Mouse (Mus musculus) stomach, embryonic 14.5 days (tissue): ENCODE measurements around the gene Sbpl. TPM values are rescaled to one million over a fixed set of nuclear protein-coding genes. Genes with fewer than 3 reads are reported as not detected.

ENCODE experiments used
- ATAC-seq: fragments of 200-750 bp; cut with Nextera tagmentation; 2 replicates; pipeline ENCODE4 v1.8.0; 2017; ENCODE audit warnings: low read depth, moderate TSS enrichment; ENCODE audit not compliant: insufficient number of reproducible peaks, insufficient read depth, low FRiP score
- H3K27ac ChIP-seq: fragments of 300-500 bp; sonication (generic); 2 replicates; pipeline ENCODE4 v1.5.1; 2014; ENCODE audit warnings: mild to moderate bottlenecking, low read length, moderate library complexity, mixed read lengths
- H3K27me3 ChIP-seq: fragments of 300-500 bp; sonication (generic); 2 replicates; pipeline ENCODE4 v1.6.1; 2014; ENCODE audit warnings: low read length, control low read depth, mixed read lengths; ENCODE audit not compliant: control insufficient read depth, insufficient read depth
- H3K36me3 ChIP-seq: fragments of 300-500 bp; sonication (generic); 2 replicates; pipeline ENCODE4 v1.6.1; 2014; ENCODE audit warnings: mild to moderate bottlenecking, control low read depth, low read length, moderate library complexity, mixed read lengths; ENCODE audit not compliant: control insufficient read depth, insufficient read depth
- H3K4me1 ChIP-seq: fragments of 300-500 bp; sonication (generic); 2 replicates; pipeline ENCODE4 v1.6.1; 2014; ENCODE audit warnings: low read length, control low read depth, mixed read lengths; ENCODE audit not compliant: control insufficient read depth, insufficient read depth
- H3K4me2 ChIP-seq: fragments of 300-500 bp; sonication (generic); replicated peaks from 2 replicates; pipeline ENCODE4 v1.6.1; 2014; ENCODE audit warnings: low read depth, low read length, control low read depth
- H3K4me3 ChIP-seq: fragments of 300-500 bp; sonication (generic); 2 replicates; pipeline ENCODE4 v1.5.1; 2014; ENCODE audit warnings: low read depth, low read length, control low read depth
- H3K9ac ChIP-seq: fragments of 300-500 bp; sonication (generic); replicated peaks from 2 replicates; pipeline ENCODE4 v1.6.1; 2014; ENCODE audit warnings: low read depth, mild to moderate bottlenecking, control low read depth, low read length, moderate library complexity, mixed read lengths
- H3K9me3 ChIP-seq: fragments of 300-500 bp; sonication (generic); 2 replicates; pipeline ENCODE4 v1.6.1; 2016; ENCODE audit warnings: low read depth, low read length, control low read depth; ENCODE audit not compliant: control insufficient read depth
- WGBS: fragments of 180-500 bp; shearing (Covaris S2); extraction: QIAGEN DNeasy Blood & Tissue Kit; methylation state at CpG from one replicate; pipeline ENCODE4 v1.1.7; 2014; 5-methylcytosine and 5-hydroxymethylcytosine counted together
- polyA plus RNA-seq: library from polyadenylated mRNA; unstranded; fragments of >200 nt; fragmentation: Nextera tagmentation; extraction: Ambion mirVana; gene quantifications from 2 replicates; pipeline ENCODE4 v1.2.1, GENCODE M21; 2014

Gene Sbpl
- polyA plus RNA-seq, 1 experiment from 2014 or later, result not detected

DNA sequence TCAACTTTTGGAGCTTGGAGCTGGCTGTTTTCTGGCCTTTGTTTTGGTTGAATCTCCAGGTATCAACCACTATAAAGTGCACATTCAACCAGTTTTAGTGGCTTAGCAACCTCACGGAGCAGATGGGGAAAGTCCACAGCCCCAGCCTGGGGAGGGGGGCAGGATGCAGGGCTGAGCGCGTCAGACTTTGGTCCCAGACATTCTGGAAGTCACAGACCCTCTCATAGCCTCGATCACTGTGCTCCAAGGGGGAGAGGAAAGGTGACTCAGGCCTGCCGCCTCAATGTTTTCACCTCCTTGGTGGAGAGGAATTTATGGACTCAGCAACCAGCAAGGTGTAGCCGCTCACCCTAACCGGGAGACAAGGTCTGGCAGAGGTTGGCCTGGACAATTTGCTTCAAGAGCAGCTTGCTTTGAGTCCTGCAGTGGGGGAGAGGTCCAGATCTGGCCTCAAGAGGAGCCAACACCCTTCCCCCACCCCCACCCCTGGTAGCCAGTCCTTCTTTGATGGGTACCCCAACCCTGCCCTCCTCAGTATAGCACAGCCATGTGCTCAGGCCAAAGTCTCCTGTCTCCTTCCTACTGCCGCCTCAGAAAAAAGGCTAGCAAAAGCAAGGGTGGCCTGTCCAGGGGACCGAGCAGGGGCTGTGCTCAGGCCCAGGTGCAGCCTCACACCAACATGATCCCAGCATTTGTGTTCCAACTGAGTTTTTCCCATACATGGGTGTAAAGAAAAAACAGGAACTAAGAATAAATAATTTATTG lies 37.9 kb upstream of the Sbpl start:
- Histone ChIP-seq H3K4me2 (peak overlapping the region; percentile 59), H3K27me3 (no peaks in the 10 kb centered on the region), H3K4me1 (peaks cover 10% of the 10 kb centered on the region), H3K9me3 (no peaks in the 10 kb centered on the region), H3K4me3 (peak overlapping the region; percentile 14; the same call in 1 of the 2 replicates), H3K9ac (no peak overlapping the region), H3K36me3 (no peaks in the 10 kb centered on the region), H3K27ac (no peak overlapping the region)
- 63% methylated on average over 9 of the region's 9 CpGs for WGBS
- ATAC-seq, result peak; percentile 4; the same call in 1 of the 2 replicates

DNA sequence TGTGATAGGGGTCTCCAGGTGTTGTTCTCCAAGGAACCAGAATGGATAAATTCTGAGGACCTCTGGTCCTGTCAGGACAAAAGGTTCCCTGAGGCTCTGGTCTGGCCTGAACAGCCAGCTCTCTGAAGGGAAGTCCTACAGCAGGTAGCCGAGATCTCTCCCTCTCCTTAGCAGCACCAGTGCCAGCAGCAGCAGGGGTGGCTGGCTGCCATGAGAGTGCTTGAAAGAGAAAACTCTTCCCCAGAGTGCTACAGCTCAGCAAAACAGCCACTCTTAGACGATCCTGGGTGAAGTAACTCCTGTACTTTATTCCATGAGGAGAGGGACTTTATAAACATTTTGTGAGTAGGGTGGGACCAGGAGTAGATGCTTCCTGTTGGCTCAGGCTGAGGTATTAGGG lies 34.7 kb upstream of the Sbpl start:
- no peak for ATAC-seq
- Histone ChIP-seq H3K9me3 (no peaks in the 10 kb centered on the region), H3K4me2 (no peak overlapping the region), H3K27ac (no peak overlapping the region), H3K27me3 (no peaks in the 10 kb centered on the region), H3K9ac (no peak overlapping the region), H3K36me3 (no peaks in the 10 kb centered on the region), H3K4me3 (no peak overlapping the region), H3K4me1 (peaks cover 10% of the 10 kb centered on the region)
- 35% methylated on average over 2 of the region's 2 CpGs for WGBS

DNA sequence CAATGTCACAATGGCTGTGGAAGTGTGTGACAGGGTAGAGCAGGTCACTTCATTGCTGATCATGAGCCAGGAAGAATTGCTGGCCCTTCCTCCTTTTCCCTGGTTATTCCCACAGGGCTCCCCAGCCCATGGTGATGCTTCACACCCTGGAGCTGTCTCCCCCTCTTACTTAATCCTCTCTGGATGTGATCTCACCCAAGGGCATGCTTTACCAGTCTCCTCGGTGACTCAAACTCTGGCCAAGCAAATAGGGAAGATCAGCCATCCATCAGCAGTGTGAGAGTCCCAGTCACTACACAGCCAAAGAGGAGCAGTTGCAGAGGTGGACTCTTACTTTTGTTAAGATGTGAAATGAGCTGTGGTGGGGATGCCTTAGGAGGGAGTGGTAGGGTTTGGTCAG lies 29.9 kb upstream of the Sbpl start:
- H3K4me1 ChIP-seq, result no peaks in the 10 kb centered on the region
- 67% methylated on average over 1 of the region's 1 CpGs for WGBS
- H3K9me3 ChIP-seq, result no peaks in the 10 kb centered on the region
- no peak overlapping the region for H3K4me2 ChIP-seq
- H3K27ac ChIP-seq, result no peak overlapping the region
- H3K9ac ChIP-seq, result no peak overlapping the region
- no peak for ATAC-seq
- no peaks in the 10 kb centered on the region for H3K36me3 ChIP-seq
- H3K27me3 ChIP-seq, result no peaks in the 10 kb centered on the region
- H3K4me3 ChIP-seq, result no peak overlapping the region

DNA sequence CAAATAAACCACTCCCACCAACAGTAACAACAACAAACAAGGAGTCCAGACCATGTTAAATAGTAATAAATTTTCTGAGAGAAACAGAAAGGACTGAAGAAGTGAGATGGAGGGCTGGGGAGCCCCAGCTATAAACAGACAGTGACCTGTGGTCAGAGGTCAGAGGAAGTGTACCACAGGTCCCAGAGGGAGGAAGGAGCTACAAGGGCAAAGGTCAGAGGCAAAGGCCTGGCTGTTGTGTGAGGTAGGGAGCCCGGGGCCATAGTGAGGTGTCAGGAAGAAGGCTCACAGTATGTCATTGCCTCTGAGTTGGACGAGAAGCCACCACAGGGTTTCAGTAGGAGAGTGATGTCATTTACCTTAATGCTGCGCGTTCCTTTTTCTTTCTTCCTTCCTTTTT lies 27.8 kb upstream of the Sbpl start:
- Histone ChIP-seq H3K4me1 (peaks cover 4% of the 10 kb centered on the region; the same call in 1 of the 2 replicates), H3K27ac (no peak overlapping the region), H3K9me3 (no peaks in the 10 kb centered on the region), H3K4me2 (no peak overlapping the region), H3K4me3 (no peak overlapping the region), H3K36me3 (no peaks in the 10 kb centered on the region), H3K9ac (no peak overlapping the region), H3K27me3 (no peaks in the 10 kb centered on the region)
- no peak for ATAC-seq
- 53% methylated on average over 4 of the region's 4 CpGs for WGBS

DNA sequence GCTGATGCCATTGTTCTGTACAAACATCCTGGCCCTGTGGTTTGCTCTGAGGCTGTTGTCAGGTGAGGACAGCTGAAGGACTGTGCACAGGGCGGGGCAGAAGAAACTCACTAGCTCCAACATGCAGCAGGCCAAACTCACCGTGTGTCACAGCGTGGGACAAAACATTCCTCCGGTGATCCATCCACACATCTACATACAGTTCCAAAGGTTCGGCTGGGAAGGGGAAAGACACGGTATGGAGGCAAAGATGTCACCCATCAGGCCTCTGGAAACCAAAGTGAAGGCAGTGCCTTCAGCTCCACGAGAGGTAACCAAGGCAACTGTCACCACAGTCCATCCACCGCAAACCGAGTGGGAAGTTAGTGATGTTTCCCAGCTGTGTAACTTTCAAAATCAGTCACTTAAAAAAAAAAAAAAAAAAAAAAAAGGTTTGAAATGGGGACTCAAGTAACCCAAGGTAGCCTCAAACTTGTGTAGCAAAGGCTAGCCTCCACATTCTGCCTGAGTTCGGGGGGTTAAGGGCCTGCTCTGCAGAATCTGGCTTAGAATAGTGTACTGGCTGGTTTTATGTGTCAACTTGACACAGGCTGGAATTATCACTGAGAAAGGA lies 25.3 kb upstream of the Sbpl start, which contains the start of gene Prss30:
Gene Prss30, minus strand, starts transcription at position 270 of the 613 bp plus-strand sequence.
- WGBS, result 54% methylated on average over 10 of the region's 10 CpGs
- ATAC-seq, result no peak
- Histone ChIP-seq H3K4me1 (peaks cover 4% of the 10 kb centered on the region; the same call in 1 of the 2 replicates), H3K36me3 (no peaks in the 10 kb centered on the region), H3K9ac (no peak within 1 kb of the TSS), H3K9me3 (no peaks in the 10 kb centered on the region), H3K4me3 (no peak within 1 kb of the TSS), H3K4me2 (no peak within 1 kb of the TSS), H3K27me3 (no peaks in the 10 kb centered on the region), H3K27ac (no peak within 1 kb of the TSS)

DNA sequence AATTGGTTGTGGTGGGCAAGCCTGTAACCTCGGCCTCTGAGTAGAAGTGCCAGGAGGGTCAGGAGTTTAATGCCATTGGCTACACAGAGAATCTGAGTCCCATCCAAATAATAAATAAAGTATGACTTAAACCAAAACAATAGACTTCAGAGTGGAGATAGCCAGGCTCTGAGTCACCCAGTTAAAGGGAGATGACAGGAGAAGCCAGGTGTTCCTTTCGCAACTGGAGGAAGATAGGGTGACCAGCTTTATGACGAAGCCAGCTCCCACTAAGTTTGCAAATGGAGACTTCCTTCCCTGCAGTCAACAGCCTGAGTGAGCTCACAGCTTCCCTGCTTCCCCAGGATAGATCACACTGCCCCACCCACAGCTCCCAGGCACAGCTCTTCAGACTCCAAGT lies 24.4 kb upstream of the Sbpl start:
- no peak for ATAC-seq
- Histone ChIP-seq H3K4me2 (no peak overlapping the region), H3K9me3 (no peaks in the 10 kb centered on the region), H3K27ac (no peak overlapping the region), H3K4me3 (no peak overlapping the region), H3K9ac (no peak overlapping the region), H3K4me1 (peaks cover 4% of the 10 kb centered on the region; the same call in 1 of the 2 replicates), H3K36me3 (no peaks in the 10 kb centered on the region), H3K27me3 (no peaks in the 10 kb centered on the region)
- WGBS, result 50% methylated on average over 3 of the region's 3 CpGs

DNA sequence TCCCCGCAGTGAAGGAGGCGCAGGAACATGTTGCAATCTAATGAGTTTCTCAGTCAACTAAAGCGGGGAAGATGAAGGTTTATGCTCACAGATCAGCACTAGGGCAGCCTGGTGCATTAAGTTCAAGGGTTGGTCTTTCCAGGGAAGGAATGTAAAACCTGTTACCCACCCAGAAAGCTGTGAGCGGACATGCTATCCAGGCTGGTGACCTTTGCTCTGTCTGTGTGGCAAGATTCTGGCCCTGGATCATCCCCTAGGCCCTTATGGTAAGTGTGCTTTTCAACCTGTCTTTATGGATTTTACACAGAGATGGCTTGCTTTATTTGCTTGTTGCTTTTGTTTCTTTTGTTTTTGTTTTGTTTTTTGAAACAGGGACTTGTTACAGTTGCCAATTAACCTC lies 21.6 kb upstream of the Sbpl start:
- Histone ChIP-seq H3K27me3 (no peaks in the 10 kb centered on the region), H3K4me2 (no peak overlapping the region), H3K4me1 (peaks cover 4% of the 10 kb centered on the region; the same call in 1 of the 2 replicates), H3K36me3 (no peaks in the 10 kb centered on the region), H3K9me3 (no peaks in the 10 kb centered on the region), H3K4me3 (no peak overlapping the region), H3K27ac (no peak overlapping the region), H3K9ac (no peak overlapping the region)
- no peak for ATAC-seq
- 83% methylated on average over 4 of the region's 4 CpGs for WGBS

DNA sequence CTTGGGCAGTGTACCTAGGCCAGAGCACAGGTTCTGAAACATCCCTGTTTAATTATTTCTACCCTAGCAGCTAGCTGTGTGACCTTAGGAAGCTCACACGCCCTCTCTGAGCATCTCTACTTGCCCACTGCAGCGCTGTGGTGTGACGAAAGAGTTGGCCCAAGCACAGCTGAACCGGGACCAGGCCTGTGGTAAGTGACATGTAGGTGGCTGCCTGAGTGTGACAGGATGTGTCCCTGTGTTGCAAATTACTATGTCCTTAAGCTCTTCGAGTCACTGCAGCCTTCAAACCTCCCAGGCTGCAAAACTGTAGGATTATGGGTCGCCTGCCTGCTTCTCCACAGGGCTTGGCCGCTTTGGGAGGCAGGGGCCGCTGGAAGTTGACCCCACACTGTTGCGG lies 16.2 kb upstream of the Sbpl start:
- no peaks in the 10 kb centered on the region for H3K36me3 ChIP-seq
- H3K9ac ChIP-seq, result no peak overlapping the region
- 81% methylated on average over 9 of the region's 9 CpGs for WGBS
- H3K27ac ChIP-seq, result no peak overlapping the region
- H3K27me3 ChIP-seq, result no peaks in the 10 kb centered on the region
- H3K9me3 ChIP-seq, result no peaks in the 10 kb centered on the region
- ATAC-seq, result no peak
- H3K4me3 ChIP-seq, result no peak overlapping the region
- no peak overlapping the region for H3K4me2 ChIP-seq
- H3K4me1 ChIP-seq, result no peaks in the 10 kb centered on the region
